Comparison of ENCODE assay signal across 9 mouse cellular contexts in genomic region chr4:106939223-106939918, GRCm38 (mm10). TPM values are rescaled to one million over a fixed set of nuclear protein-coding genes. Genes with fewer than 3 reads are reported as not detected.
A peak's percentile ranks its signal among the peaks of the same experiment; 100 is the strongest.
DNase-seq lines count a peak whose midpoint lies in the region; ATAC-seq and TF ChIP-seq lines count a peak whose summit lies in the region.
"Had no signal": no experiment of that assay in that cellular context is flagged by ENCODE, and none has a peak within 500 bp of the region (broad histone marks: within the 10 kb centered on the region; RNA-seq: fewer than 3 reads in every experiment).

No protein-coding gene starts in this region.

- H3K9ac ChIP-seq in heart, postnatal 0 days (replicated peaks; ENCODE audit: low read depth, low read length) = no peak overlapping the region
- peak overlapping the region; percentile 42; the same call in 1 of the 2 replicates for H3K9ac ChIP-seq in midbrain, embryonic 14.5 days (replicated peaks; ENCODE audit: low read length)

- no peak for TF ChIP-seq CTCF in heart, postnatal 0 days (IDR thresholded peaks at IDR 0.05; ENCODE audit: low read depth)

- no peak for TF ChIP-seq EP300 in heart, postnatal 0 days (IDR thresholded peaks at IDR 0.05; ENCODE audit: low read depth)

- no peak overlapping the region for H3K27ac ChIP-seq in heart, postnatal 0 days (ENCODE audit: low read depth)
- peak overlapping the region; percentile 70 for H3K27ac ChIP-seq in midbrain, embryonic 14.5 days (replicated peaks; ENCODE audit: low read depth, low read length)
- H3K27ac ChIP-seq: macrophage had no signal

- 25% methylated on average over 6 of the region's 6 CpGs for WGBS in heart, postnatal 0 days
- 2% methylated on average over 6 of the region's 6 CpGs for WGBS in midbrain, embryonic 14.5 days

- DNase-seq in 416B (ENCODE audit: low read depth) (peak; percentile 63), ES-CJ7 (ENCODE audit: low read depth, low spot score) (peak; percentile 85)
- DNase-seq in cerebellum, postnatal 14 days = peak; percentile 90 to 93
- DNase-seq in heart, postnatal 0 days (ENCODE audit: low spot score) = peak; percentile 38
- peak; percentile 69 to 78 for DNase-seq in kidney, postnatal 4 days
- peak; percentile 90 for DNase-seq in midbrain, embryonic 14.5 days
- DNase-seq in spleen, postnatal 10 days (ENCODE audit: low spot score in 2 of 2) = no peak
- DNase-seq in T-cell, adult 2 months (ENCODE audit: low spot score) = no peak

- H3K27me3 ChIP-seq in heart, postnatal 0 days (ENCODE audit: control insufficient read depth, insufficient read depth, low read length) = no peaks in the 10 kb centered on the region
- H3K27me3 ChIP-seq in midbrain, embryonic 14.5 days (ENCODE audit: control insufficient read depth, insufficient read depth, low read length) = no peaks in the 10 kb centered on the region

- no peak for ATAC-seq in heart, postnatal 0 days (ENCODE audit: insufficient read depth, low read depth)
- peak; percentile 81 for ATAC-seq in midbrain, embryonic 14.5 days (ENCODE audit: low FRiP score, low TSS enrichment)

- no peak overlapping the region for H3K4me3 ChIP-seq in heart, postnatal 0 days (ENCODE audit: low read depth, low read length)
- H3K4me3 ChIP-seq in midbrain, embryonic 14.5 days (replicated peaks; ENCODE audit: low read depth, low read length) = no peak overlapping the region

- H3K36me3 ChIP-seq in heart, postnatal 0 days (replicated peaks; ENCODE audit: control insufficient read depth, insufficient read depth, low read length) = no peaks in the 10 kb centered on the region
- H3K36me3 ChIP-seq in midbrain, embryonic 14.5 days (ENCODE audit: control insufficient read depth, insufficient read depth, low read length) = no peaks in the 10 kb centered on the region

- H3K4me2 ChIP-seq in heart, postnatal 0 days (ENCODE audit: low read depth, low read length) = no peak overlapping the region
- peak overlapping the region; percentile 27 for H3K4me2 ChIP-seq in midbrain, embryonic 14.5 days (ENCODE audit: low read length)

- peaks cover 48% of the 10 kb centered on the region for H3K4me1 ChIP-seq in heart, postnatal 0 days (ENCODE audit: control insufficient read depth, insufficient read depth)
- peaks cover 93% of the 10 kb centered on the region for H3K4me1 ChIP-seq in midbrain, embryonic 14.5 days (ENCODE audit: control insufficient read depth, insufficient read depth, low read length)

- H3K9me3 ChIP-seq in heart, postnatal 0 days (replicated peaks; ENCODE audit: control insufficient read depth, low read length) = no peaks in the 10 kb centered on the region
- no peaks in the 10 kb centered on the region for H3K9me3 ChIP-seq in midbrain, embryonic 14.5 days (ENCODE audit: control insufficient read depth, low read length)

RNA-seq across cellular contexts. Expression of gene Ssbp3, which starts 28.9 kb away (rescaled TPM):
- total RNA-seq in heart, postnatal 0 days (2014; rRNA removed; ENCODE audit: low replicate concordance) = 35.6 and 41.1 TPM in 2 replicates
- polyA plus RNA-seq in heart, postnatal 0 days (2015; fragmentation: Nextera tagmentation; extraction: Ambion mirVana) = 25.9 and 29.0 TPM in 2 replicates
- polyA plus RNA-seq in midbrain, embryonic 14.5 days (2014; fragmentation: Nextera tagmentation; extraction: Ambion mirVana) = 147 and 187 TPM in 2 replicates

Comparison
In these comparisons a context has a peak if more than half of its experiments do, and no peak if none do; other contexts are left out.
1. DNase-seq: peak in 416B (single experiment), ES-CJ7 (single experiment), cerebellum, postnatal 14 days (2 of 2), heart, postnatal 0 days (single experiment), kidney, postnatal 4 days (2 of 2) and midbrain, embryonic 14.5 days (single experiment); none in spleen, postnatal 10 days (0 of 2) and T-cell, adult 2 months (single experiment).